Mouse (Mus musculus): ENCODE measurements at regions not wholly inside any gene's neighbourhood (a gene's known extent, or its start where the extent isn't known, plus 50 kb on each side); places are given as distances from the start of the nearest gene placed in this dataset.

- no peak for DNase-seq (ENCODE audit: low read depth in 2 of 2, low spot score in 2 of 2)
Observed at GRCm38 (mm10) chr11:85966207-85966606, 80.0 kb downstream of the Tbx4 start.

- DNase-seq (ENCODE audit: low read depth in 2 of 2, low spot score in 2 of 2), result no peak
Observed at GRCm38 (mm10) chr11:85970287-85970686, 84.1 kb downstream of the Tbx4 start.

- DNase-seq (ENCODE audit: low read depth in 2 of 2, low spot score in 2 of 2), result peak in 1 of 2 experiments; percentile 6
Observed at GRCm38 (mm10) chr11:85972385-85972784, 86.2 kb downstream of the Tbx4 start.

GRCm38 (mm10) chr11:85973736-85974135 lies 87.5 kb downstream of the Tbx4 start:
- no peak for DNase-seq (ENCODE audit: low read depth in 2 of 2, low spot score in 2 of 2)

GRCm38 (mm10) chr11:85976693-85977434 lies 90.6 kb downstream of the Tbx4 start:
- no peak for DNase-seq (ENCODE audit: low read depth in 2 of 2, low spot score in 2 of 2)

GRCm38 (mm10) chr11:85980388-85980787 lies 94.2 kb downstream of the Tbx4 start:
- DNase-seq (ENCODE audit: low read depth in 2 of 2, low spot score in 2 of 2), result no peak

- DNase-seq (ENCODE audit: low read depth in 2 of 2, low spot score in 2 of 2), result no peak
Observed at GRCm38 (mm10) chr11:85981561-85981960, 95.3 kb downstream of the Tbx4 start.

- DNase-seq (ENCODE audit: low read depth in 2 of 2, low spot score in 2 of 2), result no peak
Observed at GRCm38 (mm10) chr11:85986338-85986737, 100.1 kb downstream of the Tbx4 start.

- no peak for DNase-seq (ENCODE audit: low read depth in 2 of 2, low spot score in 2 of 2)
Observed at GRCm38 (mm10) chr11:85987181-85987580, 101.0 kb downstream of the Tbx4 start.

GRCm38 (mm10) chr11:85989536-85989935 lies 103.3 kb downstream of the Tbx4 start:
- DNase-seq (ENCODE audit: low read depth in 2 of 2, low spot score in 2 of 2), result no peak

GRCm38 (mm10) chr11:85989940-85990493 lies 103.8 kb downstream of the Tbx4 start:
- no peak for DNase-seq (ENCODE audit: low read depth in 2 of 2, low spot score in 2 of 2)

GRCm38 (mm10) chr11:85995318-85996095 lies 109.3 kb downstream of the Tbx4 start:
- DNase-seq (ENCODE audit: low read depth in 2 of 2, low spot score in 2 of 2), result no peak

GRCm38 (mm10) chr11:85996686-85997085 lies 110.5 kb downstream of the Tbx4 start:
- DNase-seq (ENCODE audit: low read depth in 2 of 2, low spot score in 2 of 2), result no peak

GRCm38 (mm10) chr11:86003341-86003740 lies 117.1 kb downstream of the Tbx4 start:
- no peak for DNase-seq (ENCODE audit: low read depth in 2 of 2, low spot score in 2 of 2)

GRCm38 (mm10) chr11:86005284-86005683 lies 119.1 kb downstream of the Tbx4 start:
- DNase-seq (ENCODE audit: low read depth in 2 of 2, low spot score in 2 of 2), result no peak

GRCm38 (mm10) chr11:86005899-86006445 lies 119.8 kb downstream of the Tbx4 start:
- no peak for DNase-seq (ENCODE audit: low read depth in 2 of 2, low spot score in 2 of 2)

- no peak for DNase-seq (ENCODE audit: low read depth in 2 of 2, low spot score in 2 of 2)
Observed at GRCm38 (mm10) chr11:86006859-86007258, 120.6 kb downstream of the Tbx4 start.
